Mouse (Mus musculus) ES-E14 (cell line): Measurements from ENCODE around the gene Spsb4.

Source experiments
- MAFK ChIP-seq: IDR thresholded peaks from 2 replicates; pipeline ENCODE4 v1.6.1; 2014; ENCODE audit warnings: mild to moderate bottlenecking, low read depth, low read length, inconsistent platforms; ENCODE audit not compliant: insufficient read depth
- ZNF384 ChIP-seq: IDR thresholded peaks from 2 replicates; pipeline ENCODE4 v1.6.1; 2012; ENCODE audit warnings: low read depth, low read length, inconsistent platforms

GRCm38 (mm10) chr9:97001458-97001857, 17.2 kb downstream of the Spsb4 start:
- no peak for TF ChIP-seq ZNF384
- TF ChIP-seq MAFK, result no peak
